ENCODE assay signal across 9 mouse cellular contexts in genomic region chr19:10983146-10983545, GRCm38 (mm10). TPM values are rescaled to one million over a fixed set of nuclear protein-coding genes. Genes with fewer than 3 reads are reported as not detected.
A peak's percentile ranks its signal among the peaks of the same experiment; 100 is the strongest.
DNase-seq lines count a peak whose midpoint lies in the region; ATAC-seq and TF ChIP-seq lines count a peak whose summit lies in the region.
"Had no signal": no experiment of that assay in that cellular context is flagged by ENCODE, and none has a peak within 500 bp of the region (broad histone marks: within the 10 kb centered on the region; RNA-seq: fewer than 3 reads in every experiment).

No protein-coding gene starts in this region.

- no peak for TF ChIP-seq POLR2A in liver, adult 2 months (IDR thresholded peaks at IDR 0.05; ENCODE audit: extremely low read depth, insufficient read depth, low read length)

- H3K4me1 ChIP-seq in E14TG2a.4 (replicated peaks; ENCODE audit: low read depth, low read length) = peaks cover 34% of the 10 kb centered on the region
- no peaks in the 10 kb centered on the region for H3K4me1 ChIP-seq in liver, adult 2 months (ENCODE audit: control insufficient read depth, insufficient read depth, low read length)
- H3K4me1 ChIP-seq in neural tube, embryonic 15.5 days = peaks cover 6% of the 10 kb centered on the region

- intact Hi-C loops in heart, postnatal 36 days (cut with DNase I) = no loop called here

- ATAC-seq in neural tube, embryonic 15.5 days (ENCODE audit: low FRiP score) = no peak

- 0 out of 2 replicates have a peak overlapping the region, but pooled peaks have one; percentile 26 for H3K4me2 ChIP-seq in neural tube, embryonic 15.5 days

- WGBS in liver, adult 2 months = 28% methylated on average over 14 of the region's 14 CpGs
- 31% methylated on average over 14 of the region's 14 CpGs for WGBS in neural tube, embryonic 15.5 days

- peak; percentile 29 to 63 for DNase-seq in heart, adult 18-20 months
- no peak for DNase-seq in heart, adult 8-10 months (ENCODE audit: low spot score)
- DNase-seq in cerebellum, postnatal 36 days = peak; percentile 46 to 55
- peak; percentile 25 to 63 for DNase-seq in heart, postnatal 36 days
- DNase-seq in liver, adult 2 months (ENCODE audit: extremely low read depth, low read depth, low spot score) = no peak
- no peak for DNase-seq in right cerebral cortex, postnatal 36 days (ENCODE audit: low spot score in 2 of 2)

- no peaks in the 10 kb centered on the region for H3K36me3 ChIP-seq in E14TG2a.4 (ENCODE audit: insufficient read depth, low read length)
- no peaks in the 10 kb centered on the region for H3K36me3 ChIP-seq in liver, adult 2 months (ENCODE audit: control insufficient read depth, insufficient read depth, low read length)
- no peaks in the 10 kb centered on the region for H3K36me3 ChIP-seq in neural tube, embryonic 15.5 days

- peak; percentile 62 for TF ChIP-seq CTCF in E14TG2a.4 (conservative IDR thresholded peaks at IDR 0.05; ENCODE audit: low read length)
- TF ChIP-seq CTCF in liver, adult 2 months (IDR thresholded peaks at IDR 0.05; ENCODE audit: low read depth, low read length) = peak; percentile 83

- no peak overlapping the region for H3K9ac ChIP-seq in liver, adult 2 months (ENCODE audit: low read depth, low read length)
- no peak overlapping the region for H3K9ac ChIP-seq in neural tube, embryonic 15.5 days (replicated peaks)

- no peak overlapping the region for H3K27ac ChIP-seq in liver, adult 2 months (replicated peaks; ENCODE audit: insufficient read depth, low read depth, low read length)
- H3K27ac ChIP-seq in neural tube, embryonic 15.5 days (replicated peaks) = no peak overlapping the region
- H3K27ac ChIP-seq: macrophage had no signal

- peaks cover 8% of the 10 kb centered on the region for H3K27me3 ChIP-seq in E14TG2a.4 (ENCODE audit: insufficient read depth, low read length)
- no peaks in the 10 kb centered on the region for H3K27me3 ChIP-seq in liver, adult 2 months (ENCODE audit: control insufficient read depth, insufficient read depth, low read length)
- no peaks in the 10 kb centered on the region for H3K27me3 ChIP-seq in neural tube, embryonic 15.5 days (replicated peaks)

- H3K4me3 ChIP-seq in E14TG2a.4 (replicated peaks; ENCODE audit: low read length) = 0 out of 2 replicates have a peak overlapping the region, but pooled peaks have one; percentile 26
- H3K4me3 ChIP-seq in liver, adult 2 months (ENCODE audit: insufficient read depth, low read depth, low read length) = no peak overlapping the region
- no peak overlapping the region for H3K4me3 ChIP-seq in neural tube, embryonic 15.5 days (replicated peaks)

- no peaks in the 10 kb centered on the region for H3K9me3 ChIP-seq in E14TG2a.4 (ENCODE audit: low read length)
- no peaks in the 10 kb centered on the region for H3K9me3 ChIP-seq in neural tube, embryonic 15.5 days (replicated peaks)

- no peaks in the 10 kb centered on the region for H3K79me2 ChIP-seq in liver, adult 2 months (ENCODE audit: control insufficient read depth, insufficient read depth, low read length)

RNA-seq across cellular contexts. Expression of gene Ms4a10, which starts 8.7 kb away (rescaled TPM):
- total RNA-seq in heart, adult 18-20 months (2021) = not detected
- total RNA-seq in heart, adult 8-10 months (2022) = not detected
- not detected for total RNA-seq in heart, postnatal 36 days (2021)
- not detected in 2 replicates for total RNA-seq in liver, adult 2 months (2014; rRNA removed)
- not detected in 2 replicates for polyA plus RNA-seq in liver, adult 2 months (2012; rRNA removed)
- polyA plus RNA-seq in neural tube, embryonic 15.5 days (2015; fragmentation: Nextera tagmentation; extraction: Ambion mirVana) = 1.0 TPM in 1 of 2 replicates, not detected in the other
- polyA plus RNA-seq: macrophage had no signal

RNA-seq across cellular contexts. Expression of gene Ms4a15, which starts 9.9 kb away (rescaled TPM):
- not detected for total RNA-seq in heart, adult 18-20 months (2021)
- total RNA-seq in heart, adult 8-10 months (2022) = not detected
- total RNA-seq in heart, postnatal 36 days (2021) = not detected
- total RNA-seq in liver, adult 2 months (2014; rRNA removed) = not detected in 2 replicates
- not detected in 2 replicates for polyA plus RNA-seq in liver, adult 2 months (2012; rRNA removed)
- not detected in 2 replicates for polyA plus RNA-seq in neural tube, embryonic 15.5 days (2015; fragmentation: Nextera tagmentation; extraction: Ambion mirVana)
- polyA plus RNA-seq: macrophage had no signal

RNA-seq across cellular contexts. Expression of gene Ccdc86, which starts 34.1 kb away (rescaled TPM):
- total RNA-seq in heart, adult 18-20 months (2021) = 1 to 10 TPM; 6.5 TPM
- total RNA-seq in heart, adult 8-10 months (2022) = 1 to 10 TPM; 5.6 to 7.3 (median 6.4) TPM
- total RNA-seq in heart, postnatal 36 days (2021) = 1 to 10 TPM; 6.3 to 6.5 TPM
- total RNA-seq in liver, adult 2 months (2014; rRNA removed) = 1.2 and 1.3 TPM in 2 replicates
- 4.3 and 4.4 TPM in 2 replicates for polyA plus RNA-seq in liver, adult 2 months (2012; rRNA removed)
- polyA plus RNA-seq in neural tube, embryonic 15.5 days (2015; fragmentation: Nextera tagmentation; extraction: Ambion mirVana) = 12.7 and 16.9 TPM in 2 replicates

RNA-seq across cellular contexts. Expression of gene Ms4a18, which starts 34.7 kb away (rescaled TPM):
- not detected for total RNA-seq in heart, adult 18-20 months (2021)
- not detected for total RNA-seq in heart, adult 8-10 months (2022)
- not detected for total RNA-seq in heart, postnatal 36 days (2021)
- total RNA-seq in liver, adult 2 months (2014; rRNA removed) = not detected in 2 replicates
- not detected in 2 replicates for polyA plus RNA-seq in liver, adult 2 months (2012; rRNA removed)
- 1.6 TPM in 1 of 2 replicates, not detected in the other for polyA plus RNA-seq in neural tube, embryonic 15.5 days (2015; fragmentation: Nextera tagmentation; extraction: Ambion mirVana)
- polyA plus RNA-seq: macrophage had no signal

RNA-seq across cellular contexts. Expression of gene Ptgdr2, which starts 46.2 kb away (rescaled TPM):
- not detected for total RNA-seq in heart, adult 18-20 months (2021)
- total RNA-seq in heart, adult 8-10 months (2022) = under 1 TPM in 1 of 4 experiments, not detected in 3; 0.19 TPM
- total RNA-seq in heart, postnatal 36 days (2021) = under 1 TPM in 1 of 2 experiments, not detected in 1; 0.14 TPM
- total RNA-seq in liver, adult 2 months (2014; rRNA removed) = not detected in 2 replicates
- polyA plus RNA-seq in liver, adult 2 months (2012; rRNA removed) = not detected in 2 replicates
- polyA plus RNA-seq in neural tube, embryonic 15.5 days (2015; fragmentation: Nextera tagmentation; extraction: Ambion mirVana) = 0.19 TPM in 1 of 2 replicates, not detected in the other
- polyA plus RNA-seq: macrophage had no signal

Comparison
In these comparisons a context has a peak if more than half of its experiments do, and no peak if none do; other contexts are left out.
1. DNase-seq: peak in heart, adult 18-20 months (2 of 2), cerebellum, postnatal 36 days (2 of 2) and heart, postnatal 36 days (2 of 2); none in heart, adult 8-10 months (single experiment), liver, adult 2 months (single experiment) and right cerebral cortex, postnatal 36 days (0 of 2).